Mouse (Mus musculus) C2C12 (cell line): ENCODE measurements around the gene Defb43. TPM values are rescaled to one million over a fixed set of nuclear protein-coding genes. Genes with fewer than 3 reads are reported as not detected.

Experiments
- H3K27me3 ChIP-seq: one replicate; pipeline ENCODE4 v1.6.1; 2011; ENCODE audit not compliant: control insufficient read depth, insufficient read depth, insufficient read length
- H3K36me3 ChIP-seq: one replicate; pipeline ENCODE4 v1.6.1; 2011; ENCODE audit not compliant: control insufficient read depth, insufficient read depth
- H3K4me3 ChIP-seq: one replicate; pipeline ENCODE4 v1.5.1; 2011; ENCODE audit warnings: mild to moderate bottlenecking, control low read depth; ENCODE audit not compliant: poor library complexity, insufficient read depth, severe bottlenecking
- H3K79me2 ChIP-seq: one replicate; pipeline ENCODE4 v1.6.1; 2011; ENCODE audit not compliant: control insufficient read depth, insufficient read depth
- H3K79me3 ChIP-seq: one replicate; pipeline ENCODE4 v1.6.1; 2011; ENCODE audit warnings: low read depth, control low read depth
- H3ac ChIP-seq: one replicate; pipeline ENCODE3; 2011; ENCODE audit warnings: low read depth; ENCODE audit not compliant: control insufficient read depth, insufficient read length
- CEBPB ChIP-seq: IDR thresholded peaks from one replicate; pipeline ENCODE4 v1.6.1; 2011; ENCODE audit warnings: low read depth, mild to moderate bottlenecking, control low read depth, moderate library complexity
- CTCF ChIP-seq: IDR thresholded peaks from one replicate; pipeline ENCODE4 v1.5.1; 2011; ENCODE audit not compliant: control insufficient read depth, insufficient read depth, insufficient read length
- FOSL1 ChIP-seq: IDR thresholded peaks from one replicate; pipeline ENCODE4 v1.8.0; 2011; ENCODE audit warnings: mild to moderate bottlenecking, low read length; ENCODE audit not compliant: poor library complexity, insufficient read depth, severe bottlenecking
- MAX ChIP-seq: IDR thresholded peaks from one replicate; pipeline ENCODE4 v1.6.1; 2011; ENCODE audit warnings: mild to moderate bottlenecking, control low read depth
- MYOD1 ChIP-seq: IDR thresholded peaks from one replicate; pipeline ENCODE4 v1.6.1; 2011; ENCODE audit warnings: low read depth; ENCODE audit not compliant: control insufficient read depth, insufficient read length
- MYOG ChIP-seq: IDR thresholded peaks from one replicate; pipeline ENCODE4 v1.6.1; 2011; ENCODE audit not compliant: control insufficient read depth, insufficient read length; ENCODE audit errors: extremely low read depth
- USF1 ChIP-seq: IDR thresholded peaks from one replicate; pipeline ENCODE4 v1.6.1; 2011; ENCODE audit warnings: low read depth, mild to moderate bottlenecking, control low read depth, moderate library complexity
- polyA plus RNA-seq: library from polyadenylated mRNA; unstranded; fragments of >200 nt; fragmentation: generic; extraction: Trizol; gene quantifications from one replicate; pipeline ENCODE4 v1.2.1, GENCODE M21; 2012; ENCODE audit warnings: missing spikeins

The Defb43 gene
- polyA plus RNA-seq, 1 experiment: not detected

- Histone ChIP-seq H3K27me3 (no peaks in the 10 kb centered on the region), H3K79me2 (no peaks in the 10 kb centered on the region), H3K79me3 (no peaks in the 10 kb centered on the region), H3K36me3 (no peaks in the 10 kb centered on the region), H3ac (no peak within 1 kb of the TSS), H3K4me3 (no peak within 1 kb of the TSS)
- TF ChIP-seq MAX (no peak), USF1 (no peak), CTCF (no peak), CEBPB (no peak), MYOD1 (no peak), MYOG (no peak), FOSL1 (no peak)
Observed at GRCm38 (mm10) chr14:62984410-62984809, 27.2 kb upstream of the Defb43 start, which contains the start of gene Defb48. TSS of gene Defb48 (minus strand) at chr14:62984510.

- Histone ChIP-seq H3ac (no peak overlapping the region), H3K27me3 (no peaks in the 10 kb centered on the region), H3K4me3 (no peak overlapping the region), H3K79me2 (no peaks in the 10 kb centered on the region), H3K36me3 (no peaks in the 10 kb centered on the region), H3K79me3 (no peaks in the 10 kb centered on the region)
- TF ChIP-seq CTCF: no peak
- TF ChIP-seq MYOG: no peak
- no peak for TF ChIP-seq MYOD1
- peak; percentile 71 for TF ChIP-seq MAX
- peak; percentile 81 for TF ChIP-seq CEBPB
- peak; percentile 53 for TF ChIP-seq FOSL1
- TF ChIP-seq USF1: no peak
Observed at GRCm38 (mm10) chr14:62991271-62991670, 20.3 kb upstream of the Defb43 start.

GRCm38 (mm10) chr14:62991849-62992510 lies 19.6 kb upstream of the Defb43 start:
- H3K27me3 ChIP-seq: no peaks in the 10 kb centered on the region
- peak overlapping the region; percentile 48 for H3ac ChIP-seq
- H3K79me3 ChIP-seq: no peaks in the 10 kb centered on the region
- TF ChIP-seq FOSL1 (peak; percentile 62), USF1 (no peak)
- H3K79me2 ChIP-seq: no peaks in the 10 kb centered on the region
- no peak overlapping the region for H3K4me3 ChIP-seq
- H3K36me3 ChIP-seq: no peaks in the 10 kb centered on the region

- no peak for TF ChIP-seq MYOD1
- TF ChIP-seq MYOG: no peak
- Histone ChIP-seq H3K79me2 (no peaks in the 10 kb centered on the region), H3K4me3 (no peak within 1 kb of the TSS), H3ac (no peak within 1 kb of the TSS), H3K27me3 (no peaks in the 10 kb centered on the region), H3K79me3 (no peaks in the 10 kb centered on the region), H3K36me3 (no peaks in the 10 kb centered on the region)
Observed at GRCm38 (mm10) chr14:62997777-62998176, 13.8 kb upstream of the Defb43 start, which contains the start of gene Defb47. TSS of gene Defb47 (plus strand) at chr14:62998077.

- Histone ChIP-seq H3K36me3 (no peaks in the 10 kb centered on the region), H3K27me3 (no peaks in the 10 kb centered on the region), H3ac (no peak overlapping the region), H3K4me3 (no peak overlapping the region), H3K79me2 (no peaks in the 10 kb centered on the region), H3K79me3 (no peaks in the 10 kb centered on the region)
- TF ChIP-seq MAX (no peak), USF1 (no peak), MYOG (no peak), FOSL1 (no peak), CTCF (no peak), MYOD1 (no peak), CEBPB (no peak)
Observed at GRCm38 (mm10) chr14:62998977-62999376, 12.6 kb upstream of the Defb43 start.

GRCm38 (mm10) chr14:63002588-63002987 lies 9.0 kb upstream of the Defb43 start:
- no peak overlapping the region for H3K4me3 ChIP-seq
- H3ac ChIP-seq: no peak overlapping the region
- TF ChIP-seq CTCF: no peak
- no peak for TF ChIP-seq MYOD1
- TF ChIP-seq USF1: no peak
- no peak for TF ChIP-seq CEBPB

GRCm38 (mm10) chr14:63013082-63013481 lies 1.5 kb downstream of the Defb43 start:
- Histone ChIP-seq H3K79me3 (no peaks in the 10 kb centered on the region), H3K27me3 (no peaks in the 10 kb centered on the region), H3ac (no peak overlapping the region), H3K36me3 (no peaks in the 10 kb centered on the region), H3K4me3 (no peak overlapping the region), H3K79me2 (no peaks in the 10 kb centered on the region)
- TF ChIP-seq MYOG (no peak), CTCF (no peak)

More at GRCm38 (mm10) chr14:63002588-63002987, 9.0 kb upstream of the Defb43 start:
- Histone ChIP-seq H3K79me2 (no peaks in the 10 kb centered on the region), H3K27me3 (no peaks in the 10 kb centered on the region), H3K79me3 (no peaks in the 10 kb centered on the region), H3K36me3 (no peaks in the 10 kb centered on the region)
